Mouse (Mus musculus): ENCODE data around the gene Slc25a4. TPM values are rescaled to one million over a fixed set of nuclear protein-coding genes. Genes with fewer than 3 reads are reported as not detected.
"Not testable (repeated sequence)": the region's sequence is repeated elsewhere in the genome, so short reads cannot be mapped to it uniquely, and the experiment has no call there.

Gene Slc25a4
- polyA plus RNA-seq, 1 experiment from 2014 or later = 291 TPM

GRCm38 (mm10) chr8:46236441-46237223, 25.5 kb upstream of the Slc25a4 start:
- H3K36me3 ChIP-seq (ENCODE audit: control insufficient read depth, insufficient read depth, low read length) = no peaks in the 10 kb centered on the region
- H3K9me3 ChIP-seq (ENCODE audit: control insufficient read depth, low read length) = no peaks in the 10 kb centered on the region
- no peak overlapping the region for H3K27ac ChIP-seq (ENCODE audit: low read depth, low read length)
- WGBS = 60% methylated on average over 7 of the region's 7 CpGs
- DNase-seq (ENCODE audit: low spot score) (no peak), ATAC-seq (replicated peaks; ENCODE audit: low FRiP score) (no peak)
- no peaks in the 10 kb centered on the region for H3K27me3 ChIP-seq (replicated peaks; ENCODE audit: control insufficient read depth, insufficient read depth, low read length)
- no peak overlapping the region for H3K9ac ChIP-seq (ENCODE audit: low read depth, low read length)
- H3K4me3 ChIP-seq (ENCODE audit: low read depth, low read length) = no peak overlapping the region
- H3K4me2 ChIP-seq = no peak overlapping the region
- no peaks in the 10 kb centered on the region; the same call in 1 of the 2 replicates for H3K4me1 ChIP-seq (replicated peaks; ENCODE audit: control insufficient read depth, insufficient read depth, low read length)

GRCm38 (mm10) chr8:46234736-46235135, 23.7 kb upstream of the Slc25a4 start:
- H3K27ac ChIP-seq (ENCODE audit: low read depth, low read length) = no peak overlapping the region
- WGBS = 74% methylated on average over 4 of the region's 4 CpGs
- H3K4me1 ChIP-seq (replicated peaks; ENCODE audit: control insufficient read depth, insufficient read depth, low read length) = no peaks in the 10 kb centered on the region; the same call in 1 of the 2 replicates
- no peaks in the 10 kb centered on the region for H3K36me3 ChIP-seq (ENCODE audit: control insufficient read depth, insufficient read depth, low read length)
- no peaks in the 10 kb centered on the region for H3K9me3 ChIP-seq (ENCODE audit: control insufficient read depth, low read length)
- H3K27me3 ChIP-seq (replicated peaks; ENCODE audit: control insufficient read depth, insufficient read depth, low read length) = no peaks in the 10 kb centered on the region
- H3K4me2 ChIP-seq = no peak overlapping the region
- ATAC-seq (replicated peaks; ENCODE audit: low FRiP score) = no peak
- H3K9ac ChIP-seq (ENCODE audit: low read depth, low read length) = no peak overlapping the region
- DNase-seq (ENCODE audit: low spot score) = no peak
- no peak overlapping the region for H3K4me3 ChIP-seq (ENCODE audit: low read depth, low read length)

GRCm38 (mm10) chr8:46232798-46233197, 21.7 kb upstream of the Slc25a4 start:
- DNase-seq (ENCODE audit: low spot score) (no peak), ATAC-seq (replicated peaks; ENCODE audit: low FRiP score) (no peak)
- Histone ChIP-seq H3K4me3 (ENCODE audit: low read depth, low read length) (no peak overlapping the region), H3K27me3 (replicated peaks; ENCODE audit: control insufficient read depth, insufficient read depth, low read length) (no peaks in the 10 kb centered on the region), H3K9me3 (ENCODE audit: control insufficient read depth, low read length) (no peaks in the 10 kb centered on the region), H3K4me2 (no peak overlapping the region), H3K9ac (ENCODE audit: low read depth, low read length) (no peak overlapping the region), H3K36me3 (ENCODE audit: control insufficient read depth, insufficient read depth, low read length) (no peaks in the 10 kb centered on the region), H3K4me1 (replicated peaks; ENCODE audit: control insufficient read depth, insufficient read depth, low read length) (no peaks in the 10 kb centered on the region; the same call in 1 of the 2 replicates), H3K27ac (ENCODE audit: low read depth, low read length) (no peak overlapping the region)
- 62% methylated on average over 8 of the region's 8 CpGs for WGBS

GRCm38 (mm10) chr8:46231968-46232367, 20.9 kb upstream of the Slc25a4 start:
- not testable (repeated sequence) for H3K36me3 ChIP-seq (ENCODE audit: control insufficient read depth, insufficient read depth, low read length); DNase-seq (ENCODE audit: low spot score); H3K4me2 ChIP-seq; ATAC-seq (replicated peaks; ENCODE audit: low FRiP score); H3K9me3 ChIP-seq (ENCODE audit: control insufficient read depth, low read length); H3K4me3 ChIP-seq (ENCODE audit: low read depth, low read length); H3K9ac ChIP-seq (ENCODE audit: low read depth, low read length); H3K27me3 ChIP-seq (replicated peaks; ENCODE audit: control insufficient read depth, insufficient read depth, low read length); H3K4me1 ChIP-seq (replicated peaks; ENCODE audit: control insufficient read depth, insufficient read depth, low read length); H3K27ac ChIP-seq (ENCODE audit: low read depth, low read length)
- 75% methylated on average over 7 of the region's 7 CpGs for WGBS

- Histone ChIP-seq H3K4me1 (replicated peaks; ENCODE audit: control insufficient read depth, insufficient read depth, low read length) (no peaks in the 10 kb centered on the region), H3K9ac (ENCODE audit: low read depth, low read length) (no peak overlapping the region), H3K9me3 (ENCODE audit: control insufficient read depth, low read length) (no peaks in the 10 kb centered on the region), H3K27me3 (replicated peaks; ENCODE audit: control insufficient read depth, insufficient read depth, low read length) (no peaks in the 10 kb centered on the region), H3K4me2 (no peak overlapping the region), H3K27ac (ENCODE audit: low read depth, low read length) (no peak overlapping the region), H3K4me3 (ENCODE audit: low read depth, low read length) (no peak overlapping the region), H3K36me3 (ENCODE audit: control insufficient read depth, insufficient read depth, low read length) (no peaks in the 10 kb centered on the region)
- ATAC-seq (replicated peaks; ENCODE audit: low FRiP score) (no peak), DNase-seq (ENCODE audit: low spot score) (no peak)
- 83% methylated on average over 5 of the region's 5 CpGs for WGBS
Observed at GRCm38 (mm10) chr8:46226622-46227021, 15.5 kb upstream of the Slc25a4 start.

- 78% methylated on average over 3 of the region's 3 CpGs for WGBS
- Histone ChIP-seq H3K36me3 (ENCODE audit: control insufficient read depth, insufficient read depth, low read length) (no peaks in the 10 kb centered on the region), H3K4me3 (ENCODE audit: low read depth, low read length) (no peak overlapping the region), H3K4me1 (replicated peaks; ENCODE audit: control insufficient read depth, insufficient read depth, low read length) (no peaks in the 10 kb centered on the region), H3K27me3 (replicated peaks; ENCODE audit: control insufficient read depth, insufficient read depth, low read length) (no peaks in the 10 kb centered on the region), H3K9me3 (ENCODE audit: control insufficient read depth, low read length) (no peaks in the 10 kb centered on the region), H3K4me2 (no peak overlapping the region), H3K9ac (ENCODE audit: low read depth, low read length) (no peak overlapping the region), H3K27ac (ENCODE audit: low read depth, low read length) (no peak overlapping the region)
- DNase-seq (ENCODE audit: low spot score) (no peak), ATAC-seq (replicated peaks; ENCODE audit: low FRiP score) (no peak)
Observed at GRCm38 (mm10) chr8:46225501-46225900, 14.4 kb upstream of the Slc25a4 start.

- H3K9ac ChIP-seq (ENCODE audit: low read depth, low read length) = no peak overlapping the region
- no peaks in the 10 kb centered on the region for H3K9me3 ChIP-seq (ENCODE audit: control insufficient read depth, low read length)
- no peaks in the 10 kb centered on the region for H3K36me3 ChIP-seq (ENCODE audit: control insufficient read depth, insufficient read depth, low read length)
- H3K4me3 ChIP-seq (ENCODE audit: low read depth, low read length) = no peak overlapping the region
- H3K27me3 ChIP-seq (replicated peaks; ENCODE audit: control insufficient read depth, insufficient read depth, low read length) = no peaks in the 10 kb centered on the region
- WGBS = 64% methylated on average over 3 of the region's 3 CpGs
- no peaks in the 10 kb centered on the region for H3K4me1 ChIP-seq (replicated peaks; ENCODE audit: control insufficient read depth, insufficient read depth, low read length)
- H3K27ac ChIP-seq (ENCODE audit: low read depth, low read length) = no peak overlapping the region
- no peak for DNase-seq (ENCODE audit: low spot score)
- H3K4me2 ChIP-seq = no peak overlapping the region
- ATAC-seq (replicated peaks; ENCODE audit: low FRiP score) = no peak
Observed at GRCm38 (mm10) chr8:46220566-46220965, 9.5 kb upstream of the Slc25a4 start.

GRCm38 (mm10) chr8:46216838-46217237, 5.8 kb upstream of the Slc25a4 start:
- ATAC-seq (replicated peaks; ENCODE audit: low FRiP score) (peak; percentile 71), DNase-seq (ENCODE audit: low spot score) (peak; percentile 54)
- no peak overlapping the region for H3K27ac ChIP-seq (ENCODE audit: low read depth, low read length)
- H3K36me3 ChIP-seq (ENCODE audit: control insufficient read depth, insufficient read depth, low read length) = no peaks in the 10 kb centered on the region
- H3K9ac ChIP-seq (ENCODE audit: low read depth, low read length) = 0 out of 2 replicates have a peak overlapping the region, but pooled peaks have one; percentile 23
- no peaks in the 10 kb centered on the region for H3K27me3 ChIP-seq (replicated peaks; ENCODE audit: control insufficient read depth, insufficient read depth, low read length)
- 10% methylated on average over 14 of the region's 14 CpGs for WGBS
- peak overlapping the region; percentile 35 for H3K4me3 ChIP-seq (ENCODE audit: low read depth, low read length)
- peak overlapping the region; percentile 49 for H3K4me2 ChIP-seq
- peaks cover 5% of the 10 kb centered on the region; the same call in 1 of the 2 replicates for H3K4me1 ChIP-seq (replicated peaks; ENCODE audit: control insufficient read depth, insufficient read depth, low read length)
- no peaks in the 10 kb centered on the region for H3K9me3 ChIP-seq (ENCODE audit: control insufficient read depth, low read length)

GRCm38 (mm10) chr8:46213971-46214480, 2.9 kb upstream of the Slc25a4 start:
- Histone ChIP-seq H3K4me3 (ENCODE audit: low read depth, low read length) (no peak overlapping the region), H3K27me3 (replicated peaks; ENCODE audit: control insufficient read depth, insufficient read depth, low read length) (no peaks in the 10 kb centered on the region), H3K27ac (ENCODE audit: low read depth, low read length) (no peak overlapping the region), H3K9me3 (ENCODE audit: control insufficient read depth, low read length) (no peaks in the 10 kb centered on the region), H3K9ac (ENCODE audit: low read depth, low read length) (no peak overlapping the region), H3K36me3 (ENCODE audit: control insufficient read depth, insufficient read depth, low read length) (peaks cover 4% of the 10 kb centered on the region; the same call in 1 of the 2 replicates), H3K4me2 (no peak overlapping the region), H3K4me1 (replicated peaks; ENCODE audit: control insufficient read depth, insufficient read depth, low read length) (peaks cover 21% of the 10 kb centered on the region)
- ATAC-seq (replicated peaks; ENCODE audit: low FRiP score) (no peak), DNase-seq (ENCODE audit: low spot score) (no peak)
- WGBS = 54% methylated on average over 2 of the region's 2 CpGs
